In genomic region chr7:19003902-19004630, GRCm38 (mm10) we compare ENCODE assay signal across 8 mouse cellular contexts. TPM values are rescaled to one million over a fixed set of nuclear protein-coding genes. Genes with fewer than 3 reads are reported as not detected.
DNase-seq lines count a peak whose midpoint lies in the region; ATAC-seq lines count a peak whose summit lies in the region.

Gene Irf2bp1, plus strand, starts transcription at chr7:19004044.

- H3K9me3 ChIP-seq in hindbrain, embryonic 14.5 days (ENCODE audit: control insufficient read depth, low read length) = no peaks in the 10 kb centered on the region

- H3K4me1 ChIP-seq in hindbrain, embryonic 14.5 days (replicated peaks; ENCODE audit: control insufficient read depth, insufficient read depth, low read length) = peaks cover 23% of the 10 kb centered on the region

- H3K4me2 ChIP-seq in hindbrain, embryonic 14.5 days (replicated peaks) = peak within 1 kb of the TSS; percentile 92

- H3K4me3 ChIP-seq in hindbrain, embryonic 14.5 days (replicated peaks; ENCODE audit: low read length) = peak within 1 kb of the TSS; percentile 77

- under 1% methylated on average over 83 of the region's 90 CpGs for WGBS in hindbrain, embryonic 14.5 days

- H3K36me3 ChIP-seq in hindbrain, embryonic 14.5 days (replicated peaks; ENCODE audit: control insufficient read depth, insufficient read depth) = peaks cover 43% of the 10 kb centered on the region

- H3K27ac ChIP-seq in hindbrain, embryonic 14.5 days = peak within 1 kb of the TSS; percentile 88

- DNase-seq in R1 (ENCODE audit: low read depth, low spot score) = peak; percentile 96
- peak; percentile 96 for DNase-seq in cerebellum, postnatal 25 days
- peak; percentile 88 to 89 for DNase-seq in frontal cortex, postnatal 25 days (ENCODE audit: low spot score in 2 of 2)
- peak; percentile 95 for DNase-seq in hindbrain, embryonic 14.5 days (ENCODE audit: low spot score)
- DNase-seq in layer of hippocampus, postnatal 36 days = peak; percentile 94 to 95
- DNase-seq in lung, postnatal 36 days = peak; percentile 97
- DNase-seq in retina, postnatal 1 day = peak; percentile 97
- peak; percentile 90 to 93 for DNase-seq in urinary bladder, adult 18-20 months (ENCODE audit: low spot score in 2 of 2)

- peak within 1 kb of the TSS; percentile 87 for H3K9ac ChIP-seq in hindbrain, embryonic 14.5 days

- ATAC-seq in hindbrain, embryonic 14.5 days (ENCODE audit: low FRiP score) = peak; percentile 69

- no peaks in the 10 kb centered on the region for H3K27me3 ChIP-seq in hindbrain, embryonic 14.5 days (ENCODE audit: control insufficient read depth, insufficient read depth, low read length)

RNA-seq across cellular contexts. Expression of gene Irf2bp1, which starts in this region (rescaled TPM):
- 32.4 and 38.1 TPM in 2 replicates for polyA plus RNA-seq in hindbrain, embryonic 14.5 days (2014; fragmentation: Nextera tagmentation; extraction: Ambion mirVana)
- 10 to 100 TPM; 52.1 to 53.0 TPM for total RNA-seq in layer of hippocampus, postnatal 36 days (2021)

Comparison
In these comparisons a context has a peak if more than half of its experiments do, and no peak if none do; other contexts are left out.
1. Peak in every context shown above with its lines: DNase-seq, ATAC-seq, H3K4me3 ChIP-seq and H3K27ac ChIP-seq.